15 mouse cellular contexts compared by ENCODE assay signal in the genomic region with DNA sequence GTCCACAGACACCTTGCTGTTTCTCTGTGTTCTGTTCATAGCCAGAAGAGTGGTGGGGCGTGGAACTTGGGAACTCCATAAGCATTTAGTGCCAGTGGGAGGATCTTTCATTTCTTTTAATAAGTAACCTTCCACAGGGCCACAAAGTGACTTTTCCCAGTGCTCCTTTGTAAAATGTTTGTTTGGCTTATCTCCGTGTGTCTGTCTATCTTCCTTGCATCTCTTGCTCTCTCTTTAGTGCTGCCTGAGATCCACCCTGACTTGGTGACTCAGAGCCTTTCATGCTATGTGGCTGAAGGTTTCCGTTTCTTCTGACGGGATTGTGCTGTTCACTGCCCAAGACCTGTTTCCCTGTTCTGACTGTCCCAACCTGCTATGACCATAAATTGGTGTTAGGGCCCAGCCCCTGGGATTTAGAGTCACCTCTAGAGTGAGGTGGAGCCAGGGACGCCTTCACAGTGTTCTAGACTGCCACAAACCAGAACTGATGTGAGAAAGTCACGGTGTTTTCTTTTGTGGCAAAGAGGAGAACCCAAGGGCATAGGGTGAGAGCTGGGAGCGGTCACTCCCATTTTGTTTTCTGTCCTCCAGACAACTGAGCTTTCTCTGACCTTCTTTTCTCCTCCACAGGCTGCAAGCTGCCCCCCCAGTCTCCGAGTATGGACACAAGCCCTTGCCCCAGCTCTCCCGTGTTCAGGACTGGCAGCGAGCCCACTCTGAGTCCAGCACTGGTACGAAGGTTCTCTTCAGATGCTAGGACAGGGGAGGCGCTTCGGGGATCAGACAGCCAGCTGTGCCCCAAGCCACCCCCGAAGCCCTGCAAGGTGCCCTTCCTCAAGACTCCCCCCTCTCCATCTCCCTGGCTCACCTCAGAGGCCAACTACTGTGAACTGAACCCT.
DNase-seq lines count a peak whose midpoint lies in the region; ATAC-seq lines count a peak whose summit lies in the region.
"Had no signal": no experiment of that assay in that cellular context is flagged by ENCODE, and none has a peak within 500 bp of the region (broad histone marks: within the 10 kb centered on the region; RNA-seq: fewer than 3 reads in every experiment).

No protein-coding gene starts in this region.

- peaks cover 19% of the 10 kb centered on the region for H3K4me1 ChIP-seq in kidney, embryonic 14.5 days (ENCODE audit: control insufficient read depth, insufficient read depth, low read length)
- peaks cover 53% of the 10 kb centered on the region for H3K4me1 ChIP-seq in limb, embryonic 10.5 days

- WGBS in kidney, embryonic 14.5 days: 77% methylated on average over 14 of the region's 14 CpGs
- 91% methylated on average over 14 of the region's 14 CpGs for WGBS in limb, embryonic 10.5 days

- ATAC-seq in kidney, embryonic 14.5 days (ENCODE audit: low FRiP score, low TSS enrichment): no peak
- no peak for ATAC-seq in frontal cortex, adult (ENCODE audit: low TSS enrichment)
- no peak for ATAC-seq in CD4-positive, CD25-positive, alpha-beta regulatory T cell, adult 4 months
- ATAC-seq: hindbrain, embryonic 16.5 days had no signal

- H3K27me3 ChIP-seq in kidney, embryonic 14.5 days (ENCODE audit: control insufficient read depth, insufficient read depth, low read length): no peaks in the 10 kb centered on the region
- no peaks in the 10 kb centered on the region for H3K27me3 ChIP-seq in limb, embryonic 10.5 days (ENCODE audit: low read depth, poor library complexity, severe bottlenecking)

- H3K9me3 ChIP-seq in kidney, embryonic 14.5 days (ENCODE audit: control insufficient read depth, low read length): no peaks in the 10 kb centered on the region
- H3K9me3 ChIP-seq in limb, embryonic 10.5 days (replicated peaks): no peaks in the 10 kb centered on the region
- H3K9me3 ChIP-seq: midbrain, embryonic 10.5 days had no signal

- no peak overlapping the region for H3K4me3 ChIP-seq in kidney, embryonic 14.5 days (ENCODE audit: low read length)
- no peak overlapping the region for H3K4me3 ChIP-seq in limb, embryonic 10.5 days
- H3K4me3 ChIP-seq: midbrain, embryonic 10.5 days had no signal

- DNase-seq in kidney, adult 11 months: peak; percentile 85
- DNase-seq in kidney, adult 18-20 months: peak; percentile 78
- no peak for DNase-seq in limb, embryonic 10.5 days (ENCODE audit: low spot score)
- peak; percentile 69 for DNase-seq in yolk sac, embryonic 10.5 days (ENCODE audit: low spot score)
- no peak for DNase-seq in lung, postnatal 10 days
- DNase-seq: cerebellum, adult 9-11 months; layer of hippocampus, postnatal 36 days; spleen, adult 18-20 months; thymus, postnatal 14 days had no signal

- H3K36me3 ChIP-seq in kidney, embryonic 14.5 days (ENCODE audit: control insufficient read depth, insufficient read depth, low read length): peaks cover 6% of the 10 kb centered on the region
- H3K36me3 ChIP-seq in limb, embryonic 10.5 days: peaks cover 9% of the 10 kb centered on the region

- H3K9ac ChIP-seq in kidney, embryonic 14.5 days (ENCODE audit: low read depth, low read length): no peak overlapping the region
- H3K9ac ChIP-seq: liver, embryonic 14.5 days had no signal

- H3K4me2 ChIP-seq in kidney, embryonic 14.5 days (replicated peaks; ENCODE audit: low read depth, low read length): no peak overlapping the region

- H3K27ac ChIP-seq in kidney, embryonic 14.5 days (ENCODE audit: low read depth, low read length): no peak overlapping the region
- peak overlapping the region; percentile 26; the same call in 1 of the 2 replicates for H3K27ac ChIP-seq in limb, embryonic 10.5 days
- H3K27ac ChIP-seq: liver, embryonic 14.5 days; midbrain, embryonic 10.5 days had no signal

Comparison
In these comparisons a context has a peak if more than half of its experiments do, and no peak if none do; other contexts are left out.
1. DNase-seq: peak in kidney, adult 11 months (single experiment), kidney, adult 18-20 months (single experiment) and yolk sac, embryonic 10.5 days (single experiment); none in limb, embryonic 10.5 days (single experiment) and lung, postnatal 10 days (single experiment).